Mouse (Mus musculus) intestine, embryonic 14.5 days (tissue): ENCODE data around the gene Amot. TPM values are rescaled to one million over a fixed set of nuclear protein-coding genes. Genes with fewer than 3 reads are reported as not detected.

Source experiments
- ATAC-seq: fragments of 200-750 bp; cut with Nextera tagmentation; replicated peaks from 2 replicates; pipeline ENCODE4 v1.8.0; 2017; ENCODE audit warnings: low read depth, moderate number of reproducible peaks, moderate TSS enrichment, moderate library complexity; ENCODE audit not compliant: low FRiP score, low TSS enrichment
- DNase-seq: peaks from one replicate; pipeline ENCODE4 v3.0.0-alpha.2; 2018; ENCODE audit warnings: low spot score
- H3K27ac ChIP-seq: fragments of 300-500 bp; sonication (generic); 2 replicates; pipeline ENCODE4 v1.5.1; 2014; ENCODE audit warnings: low read depth, mild to moderate bottlenecking, control low read depth
- H3K27me3 ChIP-seq: fragments of 300-500 bp; sonication (generic); replicated peaks from 2 replicates; pipeline ENCODE4 v1.6.1; 2014; ENCODE audit warnings: low read length, control low read depth; ENCODE audit not compliant: control insufficient read depth, insufficient read depth
- H3K36me3 ChIP-seq: fragments of 300-500 bp; sonication (generic); 2 replicates; pipeline ENCODE4 v1.6.1; 2014; ENCODE audit warnings: low read length, control low read depth; ENCODE audit not compliant: control insufficient read depth, insufficient read depth
- H3K4me1 ChIP-seq: fragments of 300-500 bp; sonication (generic); replicated peaks from 2 replicates; pipeline ENCODE4 v1.6.1; 2014; ENCODE audit warnings: low read length, control low read depth, mixed read lengths; ENCODE audit not compliant: control insufficient read depth, insufficient read depth
- H3K4me2 ChIP-seq: fragments of 300-500 bp; sonication (generic); 2 replicates; pipeline ENCODE4 v1.6.1; 2014; ENCODE audit warnings: low read length
- H3K4me3 ChIP-seq: fragments of 300-500 bp; sonication (generic); 2 replicates; pipeline ENCODE4 v1.5.1; 2014; ENCODE audit warnings: low read depth, low read length, control low read depth, mixed read lengths
- H3K9ac ChIP-seq: fragments of 300-500 bp; sonication (generic); 2 replicates; pipeline ENCODE4 v1.6.1; 2014; ENCODE audit warnings: mild to moderate bottlenecking, low read length
- H3K9me3 ChIP-seq: fragments of 300-500 bp; sonication (generic); 2 replicates; pipeline ENCODE4 v1.6.1; 2016; ENCODE audit warnings: low read length, control low read depth; ENCODE audit not compliant: control insufficient read depth
- WGBS: fragments of 180-500 bp; shearing (Covaris S2); extraction: QIAGEN DNeasy Blood & Tissue Kit; methylation state at CpG from one replicate; pipeline ENCODE4 v1.1.7; 2014; 5-methylcytosine and 5-hydroxymethylcytosine counted together
- polyA plus RNA-seq: library from polyadenylated mRNA; unstranded; fragments of >200 nt; fragmentation: Nextera tagmentation; extraction: Ambion mirVana; gene quantifications from 2 replicates; pipeline ENCODE4 v1.2.1, GENCODE M21; 2014

The Amot gene
- polyA plus RNA-seq, result 18.0 and 21.5 TPM in 2 replicates

GRCm38 (mm10) chrX:145504717-145505415, at the start of gene Amot:
TSS of gene Amot (minus strand) at chrX:145505181.
- ATAC-seq (peak; percentile 91), DNase-seq (peak; percentile 87)
- Histone ChIP-seq H3K9ac (peak within 1 kb of the TSS; percentile 54), H3K4me3 (peak within 1 kb of the TSS; percentile 51), H3K27ac (peak within 1 kb of the TSS; percentile 44), H3K4me1 (no peaks in the 10 kb centered on the region), H3K9me3 (no peaks in the 10 kb centered on the region), H3K36me3 (no peaks in the 10 kb centered on the region), H3K27me3 (no peaks in the 10 kb centered on the region), H3K4me2 (peak within 1 kb of the TSS; percentile 54)
- 18% methylated on average over 33 of the region's 34 CpGs for WGBS

GRCm38 (mm10) chrX:145545060-145545459, 40.1 kb upstream of the Amot start:
- Histone ChIP-seq H3K27me3 (no peaks in the 10 kb centered on the region), H3K27ac (no peak overlapping the region), H3K36me3 (no peaks in the 10 kb centered on the region), H3K4me3 (no peak overlapping the region), H3K4me1 (no peaks in the 10 kb centered on the region), H3K4me2 (no peak overlapping the region), H3K9ac (no peak overlapping the region), H3K9me3 (no peaks in the 10 kb centered on the region)
- DNase-seq (no peak), ATAC-seq (no peak)
- 84% methylated on average over 3 of the region's 3 CpGs for WGBS

DNA sequence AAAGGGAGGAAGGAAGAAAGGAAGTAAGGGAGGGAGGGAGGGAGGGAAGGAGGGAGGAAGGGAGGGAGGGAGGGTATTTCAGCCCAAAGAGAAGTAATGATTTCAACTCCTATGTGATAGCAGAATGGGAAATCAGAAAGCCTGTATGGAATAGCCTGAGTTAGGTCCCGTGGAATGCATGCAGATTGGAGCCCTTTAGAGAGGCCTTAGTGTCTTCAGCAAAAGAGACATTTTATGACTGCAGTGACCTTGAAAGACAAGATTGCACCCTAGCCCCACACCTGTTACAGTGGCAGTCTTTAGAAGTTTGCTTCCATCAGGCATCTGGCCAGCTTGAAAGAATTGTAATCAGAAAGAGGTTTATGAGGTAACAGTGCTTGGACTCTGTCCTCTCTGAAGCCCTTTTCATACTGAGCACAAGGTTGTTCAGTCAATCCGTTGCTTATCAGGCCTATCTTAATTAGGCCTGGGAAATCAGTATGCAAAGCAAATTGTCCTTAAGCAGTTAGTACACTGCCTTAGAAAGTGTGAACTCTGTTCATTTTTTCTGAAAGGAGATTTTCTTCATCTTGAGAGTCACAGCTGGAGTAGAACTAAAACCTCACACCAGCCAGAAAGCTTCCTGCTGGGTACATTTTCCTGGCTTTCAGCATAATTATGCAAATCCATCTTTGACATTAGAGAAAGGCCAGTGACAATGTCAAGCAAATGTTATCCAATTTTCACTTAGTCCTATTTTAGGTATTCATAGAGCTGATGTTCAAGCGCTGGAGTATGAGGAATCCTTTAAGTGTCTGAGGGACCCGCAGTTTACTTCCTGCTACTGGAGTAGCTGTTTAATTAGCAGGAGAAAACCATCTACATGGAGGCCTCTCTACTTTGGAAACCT, 38.9 kb upstream of the Amot start:
- no peak overlapping the region for H3K9ac ChIP-seq
- peak; percentile 87 for ATAC-seq
- WGBS, result 58% methylated on average over 4 of the region's 4 CpGs

GRCm38 (mm10) chrX:145541050-145541449, 36.1 kb upstream of the Amot start:
- 71% methylated on average over 1 of the region's 1 CpGs for WGBS
- ATAC-seq (no peak), DNase-seq (no peak)

More for the DNA sequence above, 38.9 kb upstream of the Amot start:
- no peaks in the 10 kb centered on the region for H3K9me3 ChIP-seq
- no peak for DNase-seq
- H3K36me3 ChIP-seq, result no peaks in the 10 kb centered on the region
- no peak overlapping the region for H3K4me2 ChIP-seq
- no peak overlapping the region for H3K27ac ChIP-seq
- no peaks in the 10 kb centered on the region for H3K4me1 ChIP-seq
- H3K27me3 ChIP-seq, result no peaks in the 10 kb centered on the region
- H3K4me3 ChIP-seq, result no peak overlapping the region

GRCm38 (mm10) chrX:145540321-145540720, 35.3 kb upstream of the Amot start:
- ATAC-seq (no peak), DNase-seq (no peak)
- Histone ChIP-seq H3K4me1 (no peaks in the 10 kb centered on the region), H3K9ac (no peak overlapping the region), H3K4me3 (no peak overlapping the region), H3K9me3 (no peaks in the 10 kb centered on the region), H3K4me2 (no peak overlapping the region), H3K27me3 (no peaks in the 10 kb centered on the region), H3K27ac (no peak overlapping the region), H3K36me3 (no peaks in the 10 kb centered on the region)
- WGBS, result 89% methylated on average over 1 of the region's 1 CpGs

More at GRCm38 (mm10) chrX:145541050-145541449, 36.1 kb upstream of the Amot start:
- no peaks in the 10 kb centered on the region for H3K27me3 ChIP-seq
- no peaks in the 10 kb centered on the region for H3K9me3 ChIP-seq
- H3K4me1 ChIP-seq, result no peaks in the 10 kb centered on the region
- no peaks in the 10 kb centered on the region for H3K36me3 ChIP-seq
- no peak overlapping the region for H3K4me2 ChIP-seq
- H3K27ac ChIP-seq, result no peak overlapping the region
- H3K4me3 ChIP-seq, result no peak overlapping the region
- no peak overlapping the region for H3K9ac ChIP-seq

GRCm38 (mm10) chrX:145529602-145530001, 24.6 kb upstream of the Amot start:
- Histone ChIP-seq H3K36me3 (no peaks in the 10 kb centered on the region), H3K27me3 (no peaks in the 10 kb centered on the region), H3K9ac (no peak overlapping the region), H3K4me2 (no peak overlapping the region), H3K9me3 (no peaks in the 10 kb centered on the region), H3K27ac (no peak overlapping the region), H3K4me3 (no peak overlapping the region), H3K4me1 (no peaks in the 10 kb centered on the region)
- WGBS, result 43% methylated on average over 1 of the region's 1 CpGs
- no peak for ATAC-seq
- DNase-seq, result no peak

DNA sequence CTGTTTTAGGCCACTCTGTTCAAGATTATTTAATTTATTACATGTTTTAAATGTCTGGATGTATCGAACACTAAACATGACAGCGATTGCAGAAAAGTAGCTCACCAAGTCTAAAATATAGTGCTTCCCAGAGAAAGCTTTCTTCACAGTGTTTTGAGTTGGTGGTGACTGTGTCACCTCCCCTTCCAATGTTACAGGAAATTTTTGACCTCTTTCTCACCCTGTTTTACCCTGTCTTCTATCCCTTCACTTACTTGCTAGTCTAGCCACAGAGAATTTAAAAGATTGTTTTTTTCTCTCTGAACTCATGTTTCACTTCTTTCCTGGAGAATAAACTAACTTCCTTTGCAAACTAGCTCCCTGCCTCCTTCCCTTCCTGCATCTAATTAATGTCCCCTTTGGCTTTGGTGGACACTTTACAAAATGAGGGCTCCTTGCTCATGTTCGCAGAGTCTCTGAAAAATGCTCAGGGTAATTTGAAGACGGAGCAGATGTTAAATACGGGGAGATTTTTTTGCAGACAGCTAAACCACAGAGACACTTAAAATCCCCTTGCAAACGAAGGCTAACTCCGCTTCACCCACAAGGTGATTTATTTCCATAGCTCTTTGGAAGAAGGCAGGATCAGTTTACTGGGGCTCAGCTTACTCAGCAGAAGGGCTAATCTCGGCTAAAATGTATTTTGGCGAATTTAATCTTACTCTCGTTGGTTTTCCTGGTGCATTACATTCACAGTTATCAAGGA, 11.5 kb upstream of the Amot start:
- Histone ChIP-seq H3K4me1 (no peaks in the 10 kb centered on the region), H3K9ac (no peak overlapping the region), H3K36me3 (no peaks in the 10 kb centered on the region), H3K27ac (peak overlapping the region; percentile 51; the same call in 1 of the 2 replicates), H3K27me3 (no peaks in the 10 kb centered on the region), H3K4me3 (no peak overlapping the region), H3K9me3 (no peaks in the 10 kb centered on the region), H3K4me2 (peak overlapping the region; percentile 6; the same call in 1 of the 2 replicates)
- DNase-seq (no peak), ATAC-seq (no peak)
- WGBS, result 38% methylated on average over 10 of the region's 10 CpGs

- no peak overlapping the region for H3K4me3 ChIP-seq
- H3K36me3 ChIP-seq, result no peaks in the 10 kb centered on the region
- H3K4me1 ChIP-seq, result no peaks in the 10 kb centered on the region
- no peak overlapping the region for H3K9ac ChIP-seq
- no peaks in the 10 kb centered on the region for H3K9me3 ChIP-seq
- H3K4me2 ChIP-seq, result peak overlapping the region; percentile 6; the same call in 1 of the 2 replicates
- ATAC-seq (no peak), DNase-seq (no peak)
- H3K27me3 ChIP-seq, result no peaks in the 10 kb centered on the region
- H3K27ac ChIP-seq, result peak overlapping the region; percentile 51; the same call in 1 of the 2 replicates
- 36% methylated on average over 9 of the region's 9 CpGs for WGBS
Measured at GRCm38 (mm10) chrX:145515498-145516158, 10.6 kb upstream of the Amot start.
